Comparison of ENCODE assay signal across 13 mouse cellular contexts in genomic region chr7:128980827-128981226, GRCm38 (mm10).
DNase-seq lines count a peak whose midpoint lies in the region; ATAC-seq lines count a peak whose summit lies in the region.
"Had no signal": no experiment of that assay in that cellular context is flagged by ENCODE, and none has a peak within 500 bp of the region (broad histone marks: within the 10 kb centered on the region; RNA-seq: fewer than 3 reads in every experiment).

No protein-coding gene starts in this region.

- peak; percentile 40 for DNase-seq in embryo, embryonic 10 days (ENCODE audit: low spot score)
- DNase-seq in embryo, embryonic 9.5 days (ENCODE audit: extremely low spot score) = no peak
- peak; percentile 5 for DNase-seq in layer of hippocampus, adult 9-11 months
- DNase-seq in layer of hippocampus, postnatal 36 days = no peak
- DNase-seq in testis, postnatal 14 days (ENCODE audit: low spot score) = peak; percentile 13
- no peak for DNase-seq in testis, postnatal 10 days (ENCODE audit: low spot score)
- no peak for DNase-seq in liver
- DNase-seq: adrenal gland, postnatal 36 days; gastrocnemius, postnatal 10 days; heart, postnatal 36 days; kidney, postnatal 10 days; thymus, postnatal 14 days had no signal

- no peak for ATAC-seq in granulocyte monocyte progenitor cell, adult 5-6 weeks (replicated peaks; ENCODE audit: poor library complexity, severe bottlenecking)

Comparison
In these comparisons a context has a peak if more than half of its experiments do, and no peak if none do; other contexts are left out.
1. DNase-seq: peak in embryo, embryonic 10 days (single experiment), layer of hippocampus, adult 9-11 months (single experiment) and testis, postnatal 14 days (single experiment); none in embryo, embryonic 9.5 days (single experiment), layer of hippocampus, postnatal 36 days (0 of 2), testis, postnatal 10 days (single experiment) and liver (single experiment).